Mouse (Mus musculus): Measurements from ENCODE around the gene Ankrd54.
"Not testable (repeated sequence)": the region's sequence is repeated elsewhere in the genome, so short reads cannot be mapped to it uniquely, and the experiment has no call there.

Gene Ankrd54

DNA sequence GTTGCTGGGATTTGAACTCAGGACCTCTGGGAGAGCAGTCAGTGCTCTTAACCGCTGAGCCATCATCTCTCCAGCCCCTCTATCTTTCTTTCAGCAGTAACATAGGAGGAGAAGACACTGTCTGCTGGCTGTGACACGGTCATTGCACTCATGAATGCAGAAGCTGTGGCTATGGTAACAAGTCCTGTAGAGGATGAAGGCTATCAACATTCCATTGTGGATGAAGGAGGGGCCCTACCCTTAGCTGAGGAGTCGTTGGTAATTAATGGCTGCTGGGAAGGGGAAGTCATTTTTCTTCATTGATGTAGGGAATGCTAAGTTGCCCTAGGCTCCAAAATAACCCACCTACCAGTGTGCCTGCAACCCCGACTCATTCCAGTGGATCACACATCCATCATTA lies 44.5 kb downstream of the Ankrd54 start:
- DNase-seq (ENCODE audit: low read depth, low spot score), result no peak

DNA sequence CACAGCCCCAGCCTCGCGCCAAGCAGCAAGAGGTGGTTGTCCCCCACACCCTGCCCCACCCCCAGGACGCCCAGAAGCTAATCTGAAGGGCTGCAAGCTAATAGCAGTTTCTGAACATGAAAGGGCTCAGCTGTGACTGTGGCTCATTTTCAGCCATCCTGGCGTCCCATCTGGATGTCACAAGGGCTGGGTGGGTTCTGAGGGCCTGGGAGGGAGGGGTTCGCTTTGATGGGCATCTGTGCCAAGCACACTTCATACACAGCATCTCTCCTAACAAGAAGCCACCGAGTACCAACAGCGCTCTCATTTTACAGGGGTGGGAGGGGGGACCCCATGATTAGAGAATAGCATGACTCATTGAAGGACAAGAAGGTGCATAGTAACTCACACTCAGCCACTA lies 49.3 kb downstream of the Ankrd54 start:
- DNase-seq (ENCODE audit: low read depth, low spot score), result no peak

DNA sequence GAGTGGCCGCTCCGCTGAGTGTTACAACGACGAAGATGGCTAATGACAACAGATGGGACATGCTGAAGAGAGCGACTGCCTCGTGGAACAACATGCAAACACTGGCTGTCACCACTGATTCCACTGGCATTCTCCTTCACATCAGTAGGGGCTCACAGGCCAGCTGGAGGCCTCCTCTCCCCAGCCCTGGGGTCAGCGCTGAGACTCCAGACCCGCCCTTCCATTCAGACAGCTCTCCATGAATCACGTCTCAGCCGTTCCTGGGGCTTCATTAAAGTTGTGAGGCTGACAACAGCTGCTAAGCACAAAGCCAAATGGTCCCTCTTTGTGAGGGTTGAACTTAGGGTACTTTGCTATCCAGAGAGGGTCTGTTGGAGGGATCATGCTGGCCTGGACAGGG lies 51.1 kb downstream of the Ankrd54 start:
- no peak for DNase-seq (ENCODE audit: low read depth, low spot score)

DNA sequence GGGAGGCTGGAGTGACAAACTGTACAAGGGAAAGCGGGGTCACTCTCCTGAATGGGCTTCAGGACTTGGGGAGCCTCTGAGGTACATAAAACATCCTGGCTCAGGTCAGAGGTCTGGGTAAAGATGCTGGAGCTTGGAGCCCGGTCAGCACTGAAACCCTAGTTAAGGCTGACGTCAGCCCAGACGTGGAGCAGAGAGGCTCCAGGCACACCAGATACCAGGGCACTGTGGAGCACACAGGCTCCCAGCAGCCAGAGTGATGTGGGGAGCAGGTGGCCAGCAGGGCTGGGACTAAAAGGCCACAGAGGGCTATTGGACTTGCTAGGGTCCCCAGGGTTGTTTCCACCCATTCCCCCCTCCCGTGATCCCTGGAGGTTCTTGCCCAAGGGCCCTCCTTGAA lies 53.0 kb downstream of the Ankrd54 start:
- DNase-seq (ENCODE audit: low read depth, low spot score), result no peak

DNA sequence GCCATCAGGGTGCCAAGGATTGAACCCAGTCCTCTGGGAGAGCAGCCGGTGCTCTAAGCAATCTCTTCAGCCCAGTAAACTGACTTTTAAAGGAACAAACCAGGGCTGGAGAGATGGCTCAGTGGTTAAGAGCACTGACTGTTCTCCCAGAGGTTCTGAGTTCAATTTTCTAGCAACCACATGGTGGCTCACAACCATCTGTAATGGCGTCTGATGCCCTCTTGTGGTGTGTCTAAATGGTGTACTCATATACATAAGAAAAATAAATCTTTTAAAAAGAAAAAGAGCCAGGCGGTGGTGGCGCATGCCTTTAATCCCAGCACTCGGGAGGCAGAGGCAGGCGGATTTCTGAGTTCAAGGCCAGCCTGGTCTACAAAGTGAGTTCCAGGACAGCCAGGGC lies 54.9 kb downstream of the Ankrd54 start:
- not testable (repeated sequence) for DNase-seq (ENCODE audit: low read depth, low spot score)

GRCm38 (mm10) chr15:79007059-79007458 lies 55.6 kb downstream of the Ankrd54 start:
- DNase-seq (ENCODE audit: low read depth, low spot score), result no peak

DNA sequence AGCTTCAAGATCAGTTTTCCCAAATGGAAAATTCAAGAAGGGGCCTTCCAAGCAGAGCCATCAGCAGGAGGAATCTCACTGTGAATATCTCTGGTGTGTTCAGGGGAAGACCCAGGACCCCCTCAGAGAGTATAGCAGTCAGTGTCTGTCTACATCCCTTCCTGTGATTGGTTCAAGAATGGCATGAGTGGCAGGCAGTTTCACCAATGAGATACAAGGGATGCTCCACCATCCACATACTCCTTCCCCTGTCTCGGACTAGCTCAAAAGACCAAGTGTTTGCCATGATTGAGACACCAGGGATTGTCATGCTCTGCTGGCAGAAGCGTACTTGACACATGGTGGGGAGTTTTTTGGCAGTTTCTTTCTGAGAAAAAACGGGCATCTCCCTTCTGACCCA lies 56.1 kb downstream of the Ankrd54 start:
- DNase-seq (ENCODE audit: low read depth, low spot score), result peak; percentile 73

DNA sequence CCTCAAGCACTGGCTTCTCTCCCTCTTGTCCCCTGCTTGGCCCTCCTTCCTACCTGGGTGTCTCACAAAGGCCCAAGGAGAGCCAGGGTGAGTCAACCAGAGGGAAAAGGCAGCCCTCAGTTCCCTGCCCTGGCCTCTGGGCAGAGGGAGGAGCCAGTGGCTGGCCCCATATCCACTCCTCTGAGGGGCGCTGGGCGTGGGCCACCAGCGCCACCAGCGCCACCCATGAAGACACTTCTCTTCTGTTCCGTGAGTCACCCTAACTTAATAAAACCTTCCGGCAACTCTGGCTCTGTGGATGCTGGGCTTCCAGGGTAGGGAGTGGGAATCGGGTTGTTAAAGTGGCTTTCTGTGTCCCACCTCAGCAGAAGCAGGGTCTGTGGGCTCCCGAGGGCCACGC lies 57.1 kb downstream of the Ankrd54 start:
- no peak for DNase-seq (ENCODE audit: low read depth, low spot score)

Measured in brain, adult 2 months (tissue).